Mouse (Mus musculus) ES-Bruce4 (cell line): ENCODE results near the gene Rhot2.

ENCODE experiments used
- CTCF ChIP-seq: IDR thresholded peaks from one replicate; pipeline ENCODE4 v1.8.1; 2011; ENCODE audit warnings: low read depth, low read length
- EP300 ChIP-seq: IDR thresholded peaks from 2 replicates; pipeline ENCODE4 v1.6.1; 2011; ENCODE audit warnings: low read depth, low read length; ENCODE audit not compliant: insufficient read depth

DNA sequence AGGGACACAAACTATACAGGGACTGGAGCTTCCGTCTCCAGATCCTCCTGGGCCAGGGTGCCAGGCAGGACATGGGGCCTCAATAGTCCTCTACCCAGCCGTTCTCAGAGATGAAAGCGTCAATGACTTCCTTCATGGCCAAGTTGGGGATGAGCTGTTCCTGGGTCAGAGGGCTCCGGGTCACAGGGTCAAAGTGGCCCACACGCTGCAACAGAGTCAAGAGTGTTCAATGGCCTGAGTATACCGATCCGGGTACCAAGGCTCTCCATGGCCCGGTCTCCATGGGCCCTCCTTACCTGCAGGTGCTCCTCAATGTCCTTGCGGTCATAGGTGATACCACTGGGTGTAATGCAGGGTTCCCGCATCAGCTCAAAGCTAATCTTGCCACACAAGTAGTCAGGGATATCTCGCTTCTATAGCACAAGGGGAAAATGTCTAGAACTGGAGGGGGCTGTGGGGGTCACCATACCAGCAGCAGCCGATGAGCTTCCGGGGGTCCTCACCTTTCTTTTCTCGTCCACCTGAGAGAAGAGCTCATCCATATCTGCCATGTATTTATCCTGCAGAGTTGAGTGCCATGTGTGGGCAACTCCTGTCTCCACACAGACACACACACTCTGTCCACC, 13.7 kb downstream of the Rhot2 start:
- TF ChIP-seq EP300 (no peak), CTCF (no peak)
